Mouse (Mus musculus) ES-E14 (cell line): Measurements from ENCODE around the gene Trim58. TPM values are rescaled to one million over a fixed set of nuclear protein-coding genes. Genes with fewer than 3 reads are reported as not detected.

ENCODE experiments used
- DNase-seq: peaks from one replicate; pipeline ENCODE4 v3.0.0-alpha.2; 2013; ENCODE audit warnings: low read depth, low spot score
- H3K27ac ChIP-seq: 2 replicates; pipeline ENCODE4 v1.5.1; 2012; ENCODE audit warnings: low read depth, mild to moderate bottlenecking, low read length, moderate library complexity, mixed read lengths; ENCODE audit not compliant: poor library complexity, insufficient read depth, severe bottlenecking
- H3K36me3 ChIP-seq: 2 replicates; pipeline ENCODE4 v1.6.1; 2012; ENCODE audit warnings: mild to moderate bottlenecking, low read length, moderate library complexity, mixed read lengths; ENCODE audit not compliant: control insufficient read depth, poor library complexity, insufficient read depth, severe bottlenecking
- H3K4me1 ChIP-seq, 2 experiments: fragments of 150-350 bp in 1 of 2; sonication (generic) in 1 of 2; 2 replicates each; pipeline ENCODE4 v1.6.1; 2012; ENCODE audit warnings: low read length in 2 of 2, mild to moderate bottlenecking in 1 of 2, mixed read lengths in 1 of 2; ENCODE audit not compliant: control insufficient read depth in 2 of 2, insufficient read depth in 2 of 2, poor library complexity in 1 of 2
- H3K4me3 ChIP-seq, 2 experiments: fragments of 150-350 bp in 1 of 2; sonication (generic) in 1 of 2; 2 replicates each; pipeline ENCODE4 v1.5.1; 2012; ENCODE audit warnings: low read length in 2 of 2, low read depth in 1 of 2, mild to moderate bottlenecking in 1 of 2, mixed read lengths in 1 of 2; ENCODE audit not compliant: insufficient read depth in 1 of 2, poor library complexity in 1 of 2, severe bottlenecking in 1 of 2
- H3K9ac ChIP-seq: 2 replicates; pipeline ENCODE4 v1.6.1; 2012; ENCODE audit warnings: low read depth, mild to moderate bottlenecking, low read length, mixed read lengths; ENCODE audit not compliant: poor library complexity, insufficient read depth, severe bottlenecking
- H3K9me3 ChIP-seq: fragments of 150-350 bp; sonication (generic); 2 replicates; pipeline ENCODE4 v1.6.1; 2012; ENCODE audit warnings: low read depth, mild to moderate bottlenecking, low read length; ENCODE audit not compliant: control insufficient read depth, insufficient read depth
- CHD2 ChIP-seq: IDR thresholded peaks from 2 replicates; pipeline ENCODE4 v1.6.1; 2014; ENCODE audit warnings: mild to moderate bottlenecking, low read depth, low read length, inconsistent platforms
- HCFC1 ChIP-seq: IDR thresholded peaks from 2 replicates; pipeline ENCODE4 v1.6.1; 2012; ENCODE audit warnings: low read length, inconsistent platforms, borderline replicate concordance; ENCODE audit not compliant: insufficient read depth
- MAFK ChIP-seq: IDR thresholded peaks from 2 replicates; pipeline ENCODE4 v1.6.1; 2014; ENCODE audit warnings: mild to moderate bottlenecking, low read depth, low read length, inconsistent platforms; ENCODE audit not compliant: insufficient read depth
- ZC3H11A ChIP-seq: IDR thresholded peaks from 2 replicates; pipeline ENCODE4 v1.6.1; 2012; ENCODE audit warnings: low read depth, mild to moderate bottlenecking, inconsistent platforms, low read length, borderline replicate concordance
- ZNF384 ChIP-seq: IDR thresholded peaks from 2 replicates; pipeline ENCODE4 v1.6.1; 2012; ENCODE audit warnings: low read depth, low read length, inconsistent platforms
- in situ Hi-C, 2 experiments: fragments of 600-800 bp; cut with MboI; formaldehyde crosslinking; loops; one replicate each; pipeline ENCODE4 v1.15.1; 2025; ENCODE audit warnings: low sequenced_read_pairs in 2 of 2, inconsistent platforms in 1 of 2; ENCODE audit not compliant: unreplicated experiment in 2 of 2
- total RNA-seq: library from RNA; depleted of rRNA; stranded (reverse); fragments of 300-350 nt; gene quantifications from 2 replicates; pipeline ENCODE4 v1.2.3, GENCODE M21; 2012

The Trim58 gene
- total RNA-seq, 1 experiment, result not detected

DNA sequence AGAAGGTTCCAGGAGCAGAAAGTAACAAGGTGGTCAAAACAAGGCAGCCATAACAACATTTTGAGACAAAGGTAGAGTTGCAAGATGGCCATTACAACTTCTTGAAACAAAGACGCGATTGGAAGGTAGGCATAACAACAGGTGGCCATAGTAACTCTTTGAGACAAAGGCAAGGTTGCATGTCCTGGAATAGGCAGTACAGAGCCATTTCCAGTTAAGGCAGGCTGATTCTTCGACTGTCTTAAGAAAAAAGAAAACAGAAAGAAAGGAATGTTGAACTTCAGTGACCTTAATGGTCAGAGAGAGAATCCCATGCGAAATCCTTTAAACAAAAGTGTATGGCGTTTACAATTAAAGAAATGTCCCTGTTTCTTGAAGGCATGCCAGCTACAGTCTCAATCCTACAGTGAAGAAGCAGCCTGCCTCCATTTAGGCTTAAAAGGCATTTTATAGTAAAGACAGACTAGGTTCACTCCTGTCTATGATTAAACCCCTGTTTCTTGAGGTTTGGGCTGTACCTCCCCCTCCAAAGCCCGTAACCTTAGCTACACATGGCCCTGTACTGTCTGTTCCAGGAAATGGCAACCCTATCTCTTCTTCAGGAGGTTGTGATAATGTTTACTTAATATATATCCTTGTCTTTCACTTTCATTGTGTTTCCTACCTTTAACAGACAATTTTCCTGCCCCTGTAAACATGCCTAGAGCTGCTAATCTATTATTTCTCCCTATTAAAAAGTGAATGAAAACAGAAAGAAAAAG is 37.3 kb upstream of the Trim58 start:
- no peaks in the 10 kb centered on the region for H3K9me3 ChIP-seq
- no peak overlapping the region for H3K4me3 ChIP-seq
- DNase-seq, result peak; percentile 29

DNA sequence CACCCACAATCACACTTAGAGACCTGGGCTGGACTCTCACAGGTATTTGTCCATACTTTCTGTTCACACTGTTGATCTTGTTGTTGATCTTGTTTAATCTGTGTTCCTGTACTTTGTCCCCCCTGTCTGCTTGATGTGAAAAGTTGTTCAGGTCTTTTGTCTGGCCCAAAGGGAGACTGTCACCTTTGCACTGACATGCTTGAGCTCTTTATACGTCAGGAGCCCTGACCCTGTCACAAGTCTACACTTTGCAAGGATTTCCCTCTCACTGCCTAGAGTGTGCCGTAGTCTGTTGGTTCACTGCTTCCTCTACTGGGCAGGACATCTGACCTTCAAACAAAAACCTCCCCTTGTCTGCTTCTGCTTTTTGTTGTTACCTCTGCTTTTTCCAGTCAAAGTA is 35.6 kb upstream of the Trim58 start:
- no peak overlapping the region for H3K9ac ChIP-seq
- in situ Hi-C loops, result no loop called here
- H3K9me3 ChIP-seq, result no peaks in the 10 kb centered on the region
- no peak overlapping the region for H3K4me3 ChIP-seq
- H3K4me1 ChIP-seq, result no peaks in the 10 kb centered on the region; a peak in 1 of 4 replicates
- no peaks in the 10 kb centered on the region for H3K36me3 ChIP-seq
- DNase-seq, result no peak
- TF ChIP-seq CHD2, result no peak
- TF ChIP-seq ZNF384, result no peak
- no peak for TF ChIP-seq ZC3H11A
- no peak for TF ChIP-seq HCFC1
- TF ChIP-seq MAFK, result no peak
- no peak overlapping the region for H3K27ac ChIP-seq

More for the DNA sequence above, 37.3 kb upstream of the Trim58 start:
- H3K9ac ChIP-seq, result no peak overlapping the region
- no peaks in the 10 kb centered on the region for H3K36me3 ChIP-seq
- in situ Hi-C loops, result no loop called here
- no peak overlapping the region; the same call in 1 of the 2 replicates for H3K27ac ChIP-seq
- TF ChIP-seq HCFC1 (no peak), MAFK (no peak)
- no peaks in the 10 kb centered on the region; a peak in 1 of 4 replicates for H3K4me1 ChIP-seq

GRCm38 (mm10) chr11:58605228-58605627 is 35.0 kb upstream of the Trim58 start:
- no peak for DNase-seq
- in situ Hi-C loops, result no loop called here
- TF ChIP-seq ZNF384, result no peak
- TF ChIP-seq HCFC1, result no peak
- TF ChIP-seq CHD2, result no peak
- no peak for TF ChIP-seq MAFK
- no peak for TF ChIP-seq ZC3H11A
- no peaks in the 10 kb centered on the region for H3K9me3 ChIP-seq
- H3K36me3 ChIP-seq, result no peaks in the 10 kb centered on the region
- no peaks in the 10 kb centered on the region; a peak in 1 of 4 replicates for H3K4me1 ChIP-seq
- no peak overlapping the region for H3K9ac ChIP-seq
- H3K4me3 ChIP-seq, result no peak overlapping the region
- no peak overlapping the region for H3K27ac ChIP-seq

- DNase-seq, result no peak
- Histone ChIP-seq H3K9me3 (no peaks in the 10 kb centered on the region), H3K4me1 (no peaks in the 10 kb centered on the region; a peak in 1 of 4 replicates), H3K4me3 (no peak overlapping the region), H3K36me3 (no peaks in the 10 kb centered on the region), H3K9ac (no peak overlapping the region), H3K27ac (no peak overlapping the region)
- TF ChIP-seq MAFK (no peak), ZNF384 (no peak), ZC3H11A (no peak), HCFC1 (no peak), CHD2 (no peak)
- in situ Hi-C loops, result no loop called here
Measured at GRCm38 (mm10) chr11:58606177-58606919, 33.9 kb upstream of the Trim58 start.
